Mouse (Mus musculus) megakaryocyte progenitor cell, adult 5-6 weeks (primary cell): ENCODE results near the gene A930018P22Rik. TPM values are rescaled to one million over a fixed set of nuclear protein-coding genes. Genes with fewer than 3 reads are reported as not detected.
"Not testable (repeated sequence)": the region's sequence is repeated elsewhere in the genome, so short reads cannot be mapped to it uniquely, and the experiment has no call there.

Experiments
- ATAC-seq: replicated peaks from 2 replicates; pipeline ENCODE4 v1.8.0; 2016; ENCODE audit warnings: mild to moderate bottlenecking, moderate TSS enrichment, inconsistent platforms; ENCODE audit not compliant: poor library complexity
- total RNA-seq, 2 experiments: library from RNA; stranded (forward) in 1 of 2; stranded (reverse) in 1 of 2; fragments of 157-497, 149-512 nt in 1 of 2; fragments of 200-1000 nt in 1 of 2; gene quantifications; 2 replicates each; pipeline versions ENCODE4 v1.2.3 to v1.2.4; 2015 to 2017

A930018P22Rik gene
- total RNA-seq (2015) (not detected in 2 replicates), total RNA-seq (2017) (not detected in 2 replicates)

GRCm38 (mm10) chr2:104122505-104123378, at the start of gene A930018P22Rik:
A930018P22Rik (plus strand) TSS chr2:104122769.
- ATAC-seq, result peak; percentile 85

GRCm38 (mm10) chr2:104078285-104078684, 44.3 kb upstream of the A930018P22Rik start:
- ATAC-seq, result peak; percentile 99

- not testable (repeated sequence) for ATAC-seq
Measured at GRCm38 (mm10) chr2:104081436-104082050, 41.0 kb upstream of the A930018P22Rik start.

GRCm38 (mm10) chr2:104082474-104082873, 40.1 kb upstream of the A930018P22Rik start:
- ATAC-seq, result no peak

- not testable (repeated sequence) for ATAC-seq
Measured at GRCm38 (mm10) chr2:104084027-104084426, 38.5 kb upstream of the A930018P22Rik start.

- ATAC-seq, result peak; percentile 94
Measured at GRCm38 (mm10) chr2:104087562-104087961, 35.0 kb upstream of the A930018P22Rik start.

- ATAC-seq, result no peak
Measured at GRCm38 (mm10) chr2:104093305-104093704, 29.3 kb upstream of the A930018P22Rik start.

GRCm38 (mm10) chr2:104095741-104096213, 26.8 kb upstream of the A930018P22Rik start, which contains the start of gene Cd59a:
Cd59a (plus strand) TSS chr2:104095801.
- peak; percentile 79 for ATAC-seq

- ATAC-seq, result no peak
Measured at GRCm38 (mm10) chr2:104096256-104096655, 26.3 kb upstream of the A930018P22Rik start.

GRCm38 (mm10) chr2:104096796-104097195, 25.8 kb upstream of the A930018P22Rik start:
- ATAC-seq, result not testable (repeated sequence)

- ATAC-seq, result not testable (repeated sequence)
Measured at GRCm38 (mm10) chr2:104097396-104097795, 25.2 kb upstream of the A930018P22Rik start.

GRCm38 (mm10) chr2:104098529-104099230, 23.9 kb upstream of the A930018P22Rik start:
- peak; percentile 88 for ATAC-seq

- ATAC-seq, result no peak
Measured at GRCm38 (mm10) chr2:104099231-104099585, 23.4 kb upstream of the A930018P22Rik start.

GRCm38 (mm10) chr2:104099946-104100345, 22.6 kb upstream of the A930018P22Rik start:
- ATAC-seq, result 0 out of 2 replicates have a peak, but pooled peaks have one; percentile 9

GRCm38 (mm10) chr2:104104800-104105199, 17.8 kb upstream of the A930018P22Rik start:
- no peak for ATAC-seq

- not testable (repeated sequence) for ATAC-seq
Measured at GRCm38 (mm10) chr2:104109021-104109420, 13.5 kb upstream of the A930018P22Rik start.

GRCm38 (mm10) chr2:104109528-104109927, 13.0 kb upstream of the A930018P22Rik start:
- ATAC-seq, result no peak

- ATAC-seq, result no peak
Measured at GRCm38 (mm10) chr2:104110031-104110430, 12.5 kb upstream of the A930018P22Rik start.

- not testable (repeated sequence) for ATAC-seq
Measured at GRCm38 (mm10) chr2:104111170-104111797, 11.3 kb upstream of the A930018P22Rik start.

- ATAC-seq, result not testable (repeated sequence)
Measured at GRCm38 (mm10) chr2:104113563-104113962, 9.0 kb upstream of the A930018P22Rik start.
